Mouse (Mus musculus) neural tube, embryonic 13.5 days (tissue): ENCODE measurements around the gene Hoxd8. TPM values are rescaled to one million over a fixed set of nuclear protein-coding genes. Genes with fewer than 3 reads are reported as not detected.

Experiments used
- ATAC-seq: fragments of 200-750 bp; cut with Nextera tagmentation; 2 replicates; pipeline ENCODE4 v1.8.0; 2017; ENCODE audit warnings: low read depth, mild to moderate bottlenecking, moderate TSS enrichment, moderate library complexity
- H3K27ac ChIP-seq: fragments of 300-500 bp; sonication (generic); replicated peaks from 2 replicates; pipeline ENCODE4 v1.5.1; 2015; ENCODE audit warnings: moderate library complexity, mild to moderate bottlenecking, inconsistent platforms
- H3K27me3 ChIP-seq: fragments of 300-500 bp; sonication (generic); 2 replicates; pipeline ENCODE4 v1.6.1; 2015; ENCODE audit warnings: mild to moderate bottlenecking, inconsistent platforms
- H3K36me3 ChIP-seq: fragments of 300-500 bp; sonication (generic); 2 replicates; pipeline ENCODE4 v1.6.1; 2015; ENCODE audit warnings: mild to moderate bottlenecking, inconsistent platforms
- H3K4me1 ChIP-seq: fragments of 300-500 bp; sonication (generic); replicated peaks from 2 replicates; pipeline ENCODE4 v1.6.1; 2015; ENCODE audit warnings: inconsistent platforms
- H3K4me2 ChIP-seq: fragments of 300-500 bp; sonication (generic); 2 replicates; pipeline ENCODE4 v1.6.1; 2015; ENCODE audit warnings: inconsistent platforms, mild to moderate bottlenecking, moderate library complexity
- H3K4me3 ChIP-seq: fragments of 300-500 bp; sonication (generic); 2 replicates; pipeline ENCODE4 v1.5.1; 2015; ENCODE audit warnings: mild to moderate bottlenecking, inconsistent platforms
- H3K9ac ChIP-seq: fragments of 300-500 bp; sonication (generic); 2 replicates; pipeline ENCODE4 v1.6.1; 2015; ENCODE audit warnings: moderate library complexity, mild to moderate bottlenecking, inconsistent platforms
- H3K9me3 ChIP-seq: fragments of 300-500 bp; sonication (generic); 2 replicates; pipeline ENCODE4 v1.6.1; 2016; ENCODE audit warnings: inconsistent platforms
- WGBS: fragments of 180-500 bp; shearing (Covaris S2); methylation state at CpG from one replicate; pipeline ENCODE4 v1.1.7; 2015; 5-methylcytosine and 5-hydroxymethylcytosine counted together
- polyA plus RNA-seq: library from polyadenylated mRNA; unstranded; fragments of >200 nt; fragmentation: Nextera tagmentation; extraction: Ambion mirVana; gene quantifications from 2 replicates; pipeline ENCODE4 v1.2.1, GENCODE M21; 2015

Gene Hoxd8
- polyA plus RNA-seq, 1 experiment from 2014 or later: 22.8 TPM

DNA sequence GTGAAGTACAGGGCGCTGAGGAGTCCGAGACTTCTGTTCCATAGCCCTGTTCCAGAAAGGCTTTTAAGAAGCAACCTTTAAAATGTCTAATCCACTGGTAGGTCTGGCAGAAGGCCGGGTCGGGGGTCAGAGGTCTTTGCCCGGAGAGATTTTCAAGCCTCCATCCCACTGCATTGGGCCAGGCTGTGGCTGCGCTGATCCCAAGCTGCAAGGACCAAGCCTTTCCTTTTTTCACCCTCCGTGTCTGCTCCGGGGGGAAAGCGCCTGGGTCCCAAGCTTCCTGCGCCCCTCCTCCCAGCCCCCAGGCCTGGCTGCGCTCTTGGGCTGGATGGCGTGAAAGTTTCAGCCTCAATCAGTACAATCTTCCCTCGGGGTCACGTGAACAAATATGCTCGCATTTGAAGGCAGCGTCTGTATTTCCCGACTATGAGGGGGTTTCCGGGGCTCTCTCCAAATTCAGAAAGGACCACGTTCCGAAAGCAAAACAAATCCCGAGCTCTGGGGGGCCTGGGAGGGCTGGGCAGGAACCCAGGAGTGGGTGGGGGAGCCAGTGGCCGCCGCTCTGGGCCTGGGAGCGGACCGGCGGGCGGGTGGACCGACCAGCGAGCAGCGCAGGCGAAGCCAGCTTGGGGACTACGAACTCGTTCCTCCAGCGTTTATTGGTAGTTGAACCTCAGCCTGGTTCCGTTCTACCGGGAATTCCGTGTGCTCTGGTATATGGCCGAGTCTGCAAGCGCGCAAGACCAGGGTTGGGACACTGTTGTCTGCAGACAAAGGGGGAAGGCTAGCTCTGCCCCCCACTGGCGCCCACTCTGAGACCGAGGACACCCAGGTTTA is 31.7 kb downstream of the Hoxd8 start:
- ATAC-seq: no peak
- WGBS: under 1% methylated on average over 42 of the region's 42 CpGs
- H3K4me3 ChIP-seq: peak overlapping the region; percentile 38
- H3K27me3 ChIP-seq: no peaks in the 10 kb centered on the region
- peaks cover 100% of the 10 kb centered on the region for H3K4me1 ChIP-seq
- peak overlapping the region; percentile 86 for H3K9ac ChIP-seq
- H3K4me2 ChIP-seq: peak overlapping the region; percentile 68
- peak overlapping the region; percentile 99 for H3K27ac ChIP-seq
- peaks cover 11% of the 10 kb centered on the region for H3K36me3 ChIP-seq
- H3K9me3 ChIP-seq: no peaks in the 10 kb centered on the region

DNA sequence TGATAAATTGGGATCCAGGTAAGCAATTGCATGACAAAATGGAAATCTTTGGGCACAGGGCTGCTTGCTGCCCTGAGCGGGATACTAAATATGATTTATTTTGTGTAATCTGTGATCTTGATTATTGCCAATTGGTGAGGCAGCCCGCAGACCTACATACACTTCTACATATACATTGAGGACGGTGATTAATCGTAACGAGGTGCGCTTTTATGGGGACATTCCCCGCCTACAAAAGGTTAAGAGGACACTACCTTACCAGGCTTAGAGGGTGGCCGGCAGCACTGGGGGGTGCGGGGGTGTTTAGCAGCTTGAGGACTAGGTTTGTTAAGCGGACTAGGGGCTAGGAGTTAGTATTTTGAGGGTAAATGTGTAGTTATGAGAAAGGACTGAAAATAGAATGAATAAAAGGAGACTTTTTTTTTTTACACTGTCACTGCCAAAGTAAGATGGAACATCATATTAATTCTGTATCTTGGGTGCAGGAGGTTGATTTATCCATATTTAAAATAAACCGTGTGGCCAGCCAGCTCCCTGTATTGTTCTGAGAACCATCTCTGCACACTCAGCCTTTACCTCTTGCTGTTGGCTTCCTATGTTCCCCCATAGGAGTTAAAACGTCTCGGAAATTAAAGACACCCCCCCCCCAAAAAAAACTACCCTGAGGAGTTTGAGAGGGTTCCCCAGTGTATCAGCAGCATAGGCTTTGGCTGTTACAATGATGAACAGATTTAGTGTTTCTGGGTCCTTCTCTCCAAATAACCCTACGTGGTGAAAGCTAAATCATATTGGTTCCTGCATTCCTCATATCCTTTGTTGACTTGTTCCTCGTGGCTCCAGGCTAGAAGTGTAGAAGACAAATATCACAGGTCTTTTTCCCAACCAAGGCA is 32.5 kb downstream of the Hoxd8 start:
- H3K4me3 ChIP-seq: peak overlapping the region; percentile 38
- H3K27me3 ChIP-seq: no peaks in the 10 kb centered on the region
- no peak for ATAC-seq
- H3K36me3 ChIP-seq: peaks cover 7% of the 10 kb centered on the region
- peak overlapping the region; percentile 99 for H3K27ac ChIP-seq
- 4% methylated on average over 15 of the region's 15 CpGs for WGBS
- H3K4me2 ChIP-seq: peak overlapping the region; percentile 68
- peak overlapping the region; percentile 86 for H3K9ac ChIP-seq
- peaks cover 99% of the 10 kb centered on the region for H3K4me1 ChIP-seq
- no peaks in the 10 kb centered on the region for H3K9me3 ChIP-seq

DNA sequence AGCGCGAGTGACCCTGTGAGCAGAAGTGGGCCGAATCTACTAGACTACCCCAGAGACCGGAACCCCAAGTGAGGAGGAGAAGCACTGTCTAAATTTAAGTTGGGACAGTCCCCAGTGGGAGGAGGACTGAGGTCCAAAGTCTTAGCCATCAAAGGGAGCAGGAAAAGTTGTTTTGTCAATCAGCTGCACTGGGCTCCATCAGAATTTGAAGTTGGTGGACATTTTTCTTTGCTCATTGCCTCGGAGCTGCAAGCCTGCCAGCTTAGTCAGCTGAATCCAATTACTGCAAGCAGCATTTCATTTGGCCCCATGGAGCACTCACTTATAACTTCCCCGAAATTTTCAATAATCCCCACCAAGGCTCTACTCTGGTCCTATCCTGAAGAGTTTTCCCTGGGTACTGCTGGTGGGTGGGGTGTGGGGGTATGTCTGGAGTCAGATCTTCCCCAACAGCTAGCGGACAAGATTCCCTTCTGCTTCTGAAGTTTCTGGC is 33.2 kb downstream of the Hoxd8 start:
- peak overlapping the region; percentile 99 for H3K27ac ChIP-seq
- H3K36me3 ChIP-seq: peaks cover 7% of the 10 kb centered on the region
- peaks cover 93% of the 10 kb centered on the region for H3K4me1 ChIP-seq
- peak overlapping the region; percentile 38 for H3K4me3 ChIP-seq
- H3K9me3 ChIP-seq: no peaks in the 10 kb centered on the region
- no peak for ATAC-seq
- 13% methylated on average over 7 of the region's 7 CpGs for WGBS
- peak overlapping the region; percentile 68 for H3K4me2 ChIP-seq
- peak overlapping the region; percentile 86 for H3K9ac ChIP-seq
- H3K27me3 ChIP-seq: no peaks in the 10 kb centered on the region

DNA sequence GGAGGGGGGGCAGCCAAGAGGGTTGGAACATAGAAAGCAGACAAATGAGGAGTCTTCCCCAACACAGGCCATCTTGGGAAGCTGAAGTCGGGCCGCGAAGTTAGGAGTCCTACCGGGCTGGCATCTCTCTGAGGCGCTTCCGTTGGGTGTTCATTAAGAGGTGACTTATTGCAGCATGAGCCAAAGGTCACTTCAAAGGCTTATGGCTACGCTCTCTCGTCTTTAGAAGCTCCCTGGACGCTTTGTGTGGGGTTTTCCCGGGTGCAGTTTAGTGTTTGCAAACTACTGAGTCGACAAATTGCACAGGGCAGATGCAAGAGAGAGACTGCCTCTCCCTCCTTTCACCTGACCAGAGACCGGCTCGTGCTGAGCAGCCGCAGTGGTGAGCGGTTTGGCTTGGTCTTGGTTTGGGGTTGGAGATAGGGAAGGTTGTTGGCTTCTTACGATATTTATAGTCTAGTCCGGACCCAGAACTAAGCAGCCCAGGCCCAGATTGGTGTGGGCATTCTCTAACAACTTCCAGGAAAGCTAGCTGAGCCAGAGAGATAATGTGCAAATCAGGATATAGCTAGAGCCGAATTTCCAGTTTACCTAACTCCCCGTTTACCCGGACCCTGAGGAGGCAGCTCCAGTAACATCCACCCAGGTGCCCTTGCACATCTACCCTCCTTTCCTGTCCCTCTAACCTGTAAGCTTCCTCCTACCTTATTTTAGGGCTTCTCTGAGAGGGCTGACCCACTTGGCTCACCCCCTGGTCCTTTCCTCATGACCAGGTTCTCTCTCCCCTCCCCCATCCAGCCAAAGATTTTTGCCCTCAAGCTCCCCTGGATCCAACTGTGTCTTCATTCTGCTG is 34.4 kb downstream of the Hoxd8 start:
- no peak for ATAC-seq
- 2% methylated on average over 20 of the region's 20 CpGs for WGBS
- Histone ChIP-seq H3K27ac (peak overlapping the region; percentile 99), H3K4me2 (peak overlapping the region; percentile 68), H3K27me3 (no peaks in the 10 kb centered on the region), H3K9me3 (no peaks in the 10 kb centered on the region), H3K9ac (peak overlapping the region; percentile 86), H3K36me3 (peaks cover 11% of the 10 kb centered on the region), H3K4me3 (peak overlapping the region; percentile 38), H3K4me1 (peaks cover 90% of the 10 kb centered on the region)

DNA sequence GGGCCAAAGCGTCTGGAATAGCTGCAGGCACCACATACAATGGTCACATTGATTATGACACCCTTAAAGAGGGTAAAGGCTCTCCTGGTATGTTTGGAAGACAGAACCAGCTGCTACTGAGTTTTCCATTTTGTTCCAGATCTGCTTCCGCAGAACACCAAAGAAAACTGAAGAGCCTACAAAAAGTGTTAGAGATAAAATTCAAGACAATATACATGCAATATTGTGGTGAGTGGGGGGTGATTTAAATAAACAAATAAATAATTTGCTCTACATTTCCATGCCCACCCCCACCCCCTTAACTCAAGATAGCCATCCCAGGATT is 35.0 kb downstream of the Hoxd8 start:
- Histone ChIP-seq H3K9me3 (no peaks in the 10 kb centered on the region), H3K27ac (peak overlapping the region; percentile 99), H3K9ac (peak overlapping the region; percentile 86), H3K4me1 (peaks cover 90% of the 10 kb centered on the region), H3K4me3 (peak overlapping the region; percentile 38), H3K36me3 (peaks cover 17% of the 10 kb centered on the region), H3K27me3 (no peaks in the 10 kb centered on the region), H3K4me2 (peak overlapping the region; percentile 68)
- ATAC-seq: no peak
- 7% methylated on average over 2 of the region's 2 CpGs for WGBS

DNA sequence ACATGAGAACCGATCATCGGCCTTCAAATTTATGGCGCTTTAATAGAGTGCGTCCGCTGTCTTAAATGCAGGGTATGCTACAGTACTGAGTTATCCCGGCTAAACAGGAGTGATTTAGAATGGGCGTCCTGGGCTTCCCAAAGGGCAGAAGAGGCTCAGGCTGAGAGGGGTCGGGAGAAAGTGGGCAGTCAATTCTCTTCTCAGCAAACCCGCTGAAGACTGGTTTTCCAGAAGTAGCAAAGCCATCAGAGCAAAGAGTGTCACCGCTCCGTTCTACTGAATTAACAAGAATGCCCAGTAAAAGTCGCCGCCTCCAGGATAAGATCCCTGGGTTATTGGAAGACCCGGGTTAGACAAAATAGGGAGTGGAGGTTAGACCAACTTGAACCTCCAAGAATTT is 35.5 kb downstream of the Hoxd8 start:
- Histone ChIP-seq H3K9me3 (no peaks in the 10 kb centered on the region), H3K4me2 (peak overlapping the region; percentile 68), H3K27me3 (no peaks in the 10 kb centered on the region), H3K9ac (peak overlapping the region; percentile 86), H3K4me3 (peak overlapping the region; percentile 38), H3K36me3 (peaks cover 21% of the 10 kb centered on the region), H3K4me1 (peaks cover 90% of the 10 kb centered on the region), H3K27ac (peak overlapping the region; percentile 99)
- no peak for ATAC-seq
- WGBS: under 1% methylated on average over 14 of the region's 14 CpGs

DNA sequence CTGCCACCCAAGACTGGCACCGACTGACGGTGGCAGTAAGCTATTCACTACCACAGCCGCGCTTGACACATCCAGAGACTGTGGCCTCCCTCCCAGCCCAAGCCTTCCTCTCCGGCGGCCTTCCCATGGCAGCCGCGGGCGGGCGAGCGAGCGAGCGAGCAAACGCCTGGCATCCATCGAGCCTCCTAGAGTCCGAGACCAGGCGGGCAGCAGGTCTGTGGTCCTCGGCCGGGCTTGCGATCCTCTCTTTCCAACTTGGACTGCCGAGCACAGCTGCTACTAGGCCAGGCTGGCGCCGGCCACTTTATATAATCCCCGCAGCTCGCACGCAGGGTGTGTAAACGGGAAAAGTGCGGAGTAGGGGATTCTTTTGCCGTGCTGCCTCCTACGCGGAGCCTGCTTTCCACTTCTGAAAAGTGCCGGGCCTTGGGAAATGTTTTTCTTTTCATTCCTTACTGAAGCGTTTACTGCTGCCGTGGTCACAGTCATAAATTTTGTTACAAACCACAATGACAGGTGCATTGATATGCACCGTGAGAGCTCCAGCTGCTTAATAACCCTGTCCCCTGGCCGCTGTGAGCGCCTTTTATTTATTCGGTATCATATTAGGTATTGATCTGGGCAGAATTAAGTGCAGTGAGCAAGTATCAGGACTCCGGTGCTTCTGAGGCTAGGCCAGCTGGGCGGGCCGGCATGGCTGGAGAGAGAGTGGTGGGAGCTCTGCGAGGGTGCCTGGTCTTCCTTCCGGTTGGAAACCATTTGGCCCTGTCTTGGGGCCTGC is 36.1 kb downstream of the Hoxd8 start:
- peak overlapping the region; percentile 68 for H3K4me2 ChIP-seq
- peak overlapping the region; percentile 99 for H3K27ac ChIP-seq
- H3K9me3 ChIP-seq: no peaks in the 10 kb centered on the region
- H3K4me3 ChIP-seq: peak overlapping the region; percentile 38
- peak; percentile 38 for ATAC-seq
- H3K9ac ChIP-seq: peak overlapping the region; percentile 86
- no peaks in the 10 kb centered on the region for H3K27me3 ChIP-seq
- H3K36me3 ChIP-seq: peaks cover 19% of the 10 kb centered on the region
- peaks cover 90% of the 10 kb centered on the region for H3K4me1 ChIP-seq
- WGBS: under 1% methylated on average over 43 of the region's 43 CpGs

DNA sequence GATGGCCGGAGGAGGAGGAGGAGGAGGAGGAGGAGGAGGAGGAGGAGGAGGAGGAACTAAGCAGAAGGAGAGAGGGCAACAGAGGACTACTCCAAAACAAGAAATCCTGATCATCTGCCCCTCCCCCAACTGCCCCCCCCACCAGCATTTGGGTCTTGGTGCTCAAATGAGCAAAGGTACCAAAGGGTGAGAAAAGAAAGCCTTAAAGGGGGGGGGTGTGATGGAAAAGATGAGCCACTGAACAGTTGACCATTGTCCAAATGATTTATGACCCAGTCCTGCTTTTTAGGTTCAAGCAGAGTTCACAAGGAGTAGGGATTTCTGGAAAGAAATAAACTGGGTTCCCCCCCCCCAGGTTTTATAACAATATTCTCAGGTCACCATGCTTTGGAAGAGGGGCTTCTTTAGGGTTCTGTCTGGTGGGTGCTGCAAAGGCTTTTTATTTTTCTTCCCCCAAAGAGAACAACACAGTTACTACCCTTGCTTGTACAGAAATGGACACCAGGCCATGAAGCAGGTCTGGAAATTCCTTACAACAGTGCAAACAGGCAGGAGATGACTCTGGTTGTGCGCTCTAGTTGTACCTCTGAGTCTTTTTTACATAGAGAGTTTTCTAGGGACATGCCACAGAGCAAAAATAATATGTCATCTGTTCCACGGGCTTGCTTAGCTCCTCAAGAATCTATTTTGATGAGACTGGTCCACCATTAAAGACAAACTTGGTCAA is 37.0 kb downstream of the Hoxd8 start:
- Histone ChIP-seq H3K9me3 (no peaks in the 10 kb centered on the region), H3K9ac (peak overlapping the region; percentile 86), H3K27ac (peak overlapping the region; percentile 99), H3K4me1 (peaks cover 90% of the 10 kb centered on the region), H3K4me3 (no peak overlapping the region), H3K27me3 (no peaks in the 10 kb centered on the region), H3K4me2 (peak overlapping the region; percentile 18; the same call in 1 of the 2 replicates), H3K36me3 (peaks cover 18% of the 10 kb centered on the region)
- 18% methylated on average over 2 of the region's 3 CpGs for WGBS
- ATAC-seq: no peak

DNA sequence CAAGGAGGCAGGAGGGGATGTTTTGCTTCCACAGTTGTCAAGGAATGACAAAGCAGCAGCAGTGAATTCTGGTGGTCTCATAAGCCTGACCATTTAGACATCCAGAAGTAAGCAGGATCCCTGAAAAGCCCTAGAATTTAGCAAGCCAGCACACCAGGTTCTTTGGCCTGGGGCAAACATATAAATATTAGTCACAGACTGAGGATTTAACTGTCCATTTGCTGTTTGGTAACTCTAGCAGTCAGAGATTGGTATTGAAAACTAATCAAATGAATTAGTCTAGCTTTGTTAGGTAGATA is 37.5 kb downstream of the Hoxd8 start:
- peak overlapping the region; percentile 99 for H3K27ac ChIP-seq

DNA sequence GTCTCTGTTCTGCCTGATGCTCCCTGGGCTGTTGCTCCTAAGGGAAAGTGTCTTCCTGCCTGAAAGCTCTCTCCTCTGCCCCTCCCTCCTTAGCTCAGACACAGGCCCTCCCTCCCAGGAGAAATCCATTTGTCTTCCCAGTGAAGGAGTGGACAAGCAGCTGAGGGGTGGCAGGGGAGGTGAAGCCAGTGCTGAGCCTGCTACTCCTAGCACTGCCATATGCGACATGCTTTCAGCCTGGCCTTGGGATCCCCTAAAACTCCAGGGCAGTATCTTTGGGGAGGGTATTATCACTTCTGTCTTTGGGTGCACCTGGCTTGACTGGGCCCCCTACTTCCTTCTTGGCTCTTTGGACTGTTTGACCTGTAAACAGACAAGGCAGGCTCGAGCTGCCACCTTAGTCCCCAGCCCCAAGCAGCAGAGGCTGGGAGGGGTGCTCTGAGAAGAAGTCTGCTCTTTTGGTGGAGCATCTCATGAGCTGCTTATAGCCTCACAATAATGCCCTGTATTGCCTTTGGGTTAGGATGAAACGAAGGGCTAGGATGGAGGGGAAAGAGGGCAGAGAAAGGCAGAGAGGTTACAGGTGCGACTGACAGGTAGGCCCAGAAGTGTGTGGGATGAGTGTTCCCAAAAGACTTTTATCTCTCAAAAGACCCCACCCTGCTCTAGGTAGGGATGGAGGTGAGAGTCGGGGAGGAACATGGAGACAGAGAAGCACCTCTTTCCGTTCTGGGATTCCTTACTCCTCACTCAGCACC is 41.3 kb downstream of the Hoxd8 start:
- Histone ChIP-seq H3K27ac (peak overlapping the region; percentile 95), H3K4me2 (peak overlapping the region; percentile 52), H3K36me3 (peaks cover 27% of the 10 kb centered on the region), H3K4me1 (peaks cover 90% of the 10 kb centered on the region), H3K9me3 (no peaks in the 10 kb centered on the region), H3K9ac (peak overlapping the region; percentile 81), H3K27me3 (no peaks in the 10 kb centered on the region), H3K4me3 (peak overlapping the region; percentile 36)
- 10% methylated on average over 6 of the region's 6 CpGs for WGBS
- ATAC-seq: no peak

More for the DNA sequence above, 37.5 kb downstream of the Hoxd8 start:
- H3K9ac ChIP-seq: 0 out of 2 replicates have a peak overlapping the region, but pooled peaks have one; percentile 86
- H3K9me3 ChIP-seq: no peaks in the 10 kb centered on the region
- 0 out of 2 replicates have a peak overlapping the region, but pooled peaks have one; percentile 18 for H3K4me2 ChIP-seq
- no peaks in the 10 kb centered on the region for H3K27me3 ChIP-seq
- ATAC-seq: no peak
- H3K4me3 ChIP-seq: no peak overlapping the region
- peaks cover 23% of the 10 kb centered on the region for H3K36me3 ChIP-seq
- H3K4me1 ChIP-seq: peaks cover 90% of the 10 kb centered on the region
